Mouse (Mus musculus) thymus, adult 2 months (tissue): ENCODE results near the gene Tbl3. TPM values are rescaled to one million over a fixed set of nuclear protein-coding genes. Genes with fewer than 3 reads are reported as not detected.

Experiments
- DNase-seq: peaks from one replicate; pipeline ENCODE4 v3.0.0; 2021
- H3K27ac ChIP-seq: fragments of 200-500 bp; 2 replicates; pipeline ENCODE4 v1.5.1; 2012; ENCODE audit warnings: low read length, control low read depth; ENCODE audit not compliant: control insufficient read depth, insufficient read depth
- H3K27me3 ChIP-seq: fragments of 200-500 bp; 2 replicates; pipeline ENCODE4 v1.6.1; 2012; ENCODE audit warnings: mild to moderate bottlenecking, low read length, moderate library complexity, mixed read lengths; ENCODE audit not compliant: control insufficient read depth, insufficient read depth
- H3K36me3 ChIP-seq: fragments of 200-500 bp; 2 replicates; pipeline ENCODE4 v1.6.1; 2012; ENCODE audit warnings: mild to moderate bottlenecking, low read length, moderate library complexity; ENCODE audit not compliant: control insufficient read depth, insufficient read depth
- H3K4me1 ChIP-seq: fragments of 200-500 bp; replicated peaks from 2 replicates; pipeline ENCODE4 v1.6.1; 2012; ENCODE audit warnings: low read length; ENCODE audit not compliant: control insufficient read depth, insufficient read depth
- H3K4me3 ChIP-seq: fragments of 200-500 bp; 2 replicates; pipeline ENCODE4 v1.5.1; 2012; ENCODE audit warnings: mild to moderate bottlenecking, low read length, control low read depth, moderate library complexity; ENCODE audit not compliant: control insufficient read depth, insufficient read depth
- CTCF ChIP-seq: fragments of 200-500 bp; IDR thresholded peaks from 2 replicates; pipeline ENCODE4 v1.5.1; 2012; ENCODE audit warnings: mild to moderate bottlenecking, control low read depth, low read length, moderate library complexity, borderline replicate concordance; ENCODE audit not compliant: control insufficient read depth, poor library complexity, insufficient read depth; ENCODE audit errors: extremely low read depth
- POLR2A ChIP-seq: fragments of 200-500 bp; IDR thresholded peaks from 2 replicates; pipeline ENCODE4 v1.6.1; 2012; ENCODE audit warnings: mild to moderate bottlenecking, low read length, control low read depth, moderate library complexity; ENCODE audit not compliant: control insufficient read depth, poor library complexity, insufficient read depth; ENCODE audit errors: extremely low read depth
- WGBS: fragments of 180-500 bp; shearing (Covaris S2); methylation state at CpG from one replicate; pipeline ENCODE4 v1.1.7; 2018; 5-methylcytosine and 5-hydroxymethylcytosine counted together
- polyA plus RNA-seq: library from polyadenylated mRNA; depleted of rRNA; stranded (reverse); fragments of >200 nt; gene quantifications from 2 replicates; pipeline ENCODE4 v1.2.3, GENCODE M21; 2012; rRNA removed

The Tbl3 gene
- polyA plus RNA-seq, 1 experiment, result 109 TPM

GRCm38 (mm10) chr17:24648731-24649377, 58.6 kb downstream of the Tbl3 start:
- no peaks in the 10 kb centered on the region for H3K36me3 ChIP-seq
- WGBS, result 89% methylated on average over 10 of the region's 10 CpGs
- DNase-seq, result no peak
- no peaks in the 10 kb centered on the region; the same call in 1 of the 2 replicates for H3K27me3 ChIP-seq
- H3K27ac ChIP-seq, result no peak overlapping the region
- peaks cover 11% of the 10 kb centered on the region for H3K4me1 ChIP-seq
- no peak for TF ChIP-seq POLR2A
- TF ChIP-seq CTCF, result no peak
- no peak overlapping the region for H3K4me3 ChIP-seq

Other genes starting within 250 kb of the Tbl3 start
- gene E4f1, start 237.3 kb downstream of the Tbl3 start, polyA plus RNA-seq, result 166 and 188 TPM in 2 replicates
- 58.8 and 65.4 TPM in 2 replicates for gene Pgp, start 237.3 kb downstream of the Tbl3 start, polyA plus RNA-seq
- gene Bricd5, start 233.8 kb downstream of the Tbl3 start, polyA plus RNA-seq, result 0.57 and 0.97 TPM in 2 replicates
- gene Mlst8, start 228.6 kb downstream of the Tbl3 start, polyA plus RNA-seq, result 78.9 and 84.5 TPM in 2 replicates
- 0.15 and 0.20 TPM in 2 replicates for gene Caskin1, start 219.1 kb downstream of the Tbl3 start, polyA plus RNA-seq
- gene Traf7, start 179.7 kb downstream of the Tbl3 start, polyA plus RNA-seq, result 339 and 362 TPM in 2 replicates
- 1.6 and 1.9 TPM in 2 replicates for gene Rab26, start 173.4 kb downstream of the Tbl3 start, polyA plus RNA-seq
- gene Pkd1, start 157.8 kb downstream of the Tbl3 start, polyA plus RNA-seq, result 85.0 and 92.8 TPM in 2 replicates
- gene Tsc2, start 75.0 kb downstream of the Tbl3 start, polyA plus RNA-seq, result 163 and 173 TPM in 2 replicates
- 9.7 and 9.8 TPM in 2 replicates for gene Nthl1, start 75.0 kb downstream of the Tbl3 start, polyA plus RNA-seq
- 13.5 and 19.6 TPM in 2 replicates for gene Slc9a3r2, start 57.3 kb downstream of the Tbl3 start, polyA plus RNA-seq
- 0.35 and 0.64 TPM in 2 replicates for gene Npw, start 49.2 kb downstream of the Tbl3 start, polyA plus RNA-seq
- gene Zfp598, start 38.0 kb downstream of the Tbl3 start, polyA plus RNA-seq, result 118 and 123 TPM in 2 replicates
- gene Syngr3, start 17.7 kb downstream of the Tbl3 start, polyA plus RNA-seq, result 0.29 and 0.32 TPM in 2 replicates
- gene Gfer, start 11.5 kb downstream of the Tbl3 start, polyA plus RNA-seq, result 24.3 and 33.3 TPM in 2 replicates
- 10.5 and 10.8 TPM in 2 replicates for gene Noxo1, start 11.4 kb downstream of the Tbl3 start, polyA plus RNA-seq
- 0.88 and 0.96 TPM in 2 replicates for gene Rnf151, start 10.4 kb upstream of the Tbl3 start, polyA plus RNA-seq
- 3,358 and 3,484 TPM in 2 replicates for gene Rps2, start 10.5 kb upstream of the Tbl3 start, polyA plus RNA-seq
- 237 and 291 TPM in 2 replicates for gene Ndufb10, start 16.8 kb upstream of the Tbl3 start, polyA plus RNA-seq
- gene Rpl3l, start 20.2 kb upstream of the Tbl3 start, polyA plus RNA-seq, result 0.20 and 7.2 TPM in 2 replicates
- 90.7 and 91.5 TPM in 2 replicates for gene Msrb1, start 29.0 kb upstream of the Tbl3 start, polyA plus RNA-seq
- 15.5 and 15.6 TPM in 2 replicates for gene Hs3st6, start 45.3 kb upstream of the Tbl3 start, polyA plus RNA-seq
- not detected in 2 replicates for gene Meiob, start 96.6 kb upstream of the Tbl3 start, polyA plus RNA-seq
- 153 and 157 TPM in 2 replicates for gene Hagh, start 132.5 kb upstream of the Tbl3 start, polyA plus RNA-seq
- gene Fahd1, start 142.7 kb upstream of the Tbl3 start, polyA plus RNA-seq, result 6.9 and 7.8 TPM in 2 replicates
- 8.4 and 9.0 TPM in 2 replicates for gene Igfals, start 158.3 kb upstream of the Tbl3 start, polyA plus RNA-seq
- gene Nubp2, start 178.7 kb upstream of the Tbl3 start, polyA plus RNA-seq, result 88.8 and 96.1 TPM in 2 replicates
- gene Spsb3, start 179.0 kb upstream of the Tbl3 start, polyA plus RNA-seq, result 274 and 285 TPM in 2 replicates
- 48.2 and 55.3 TPM in 2 replicates for gene Eme2, start 187.4 kb upstream of the Tbl3 start, polyA plus RNA-seq
- gene Mrps34, start 187.5 kb upstream of the Tbl3 start, polyA plus RNA-seq, result 146 and 152 TPM in 2 replicates
- 63.3 and 76.7 TPM in 2 replicates for gene Nme3, start 188.8 kb upstream of the Tbl3 start, polyA plus RNA-seq
- gene Mapk8ip3, start 229.3 kb upstream of the Tbl3 start, polyA plus RNA-seq, result 255 and 272 TPM in 2 replicates